Mouse (Mus musculus) liver, embryonic 12.5 days (tissue): ENCODE measurements around the gene Slc35g1. TPM values are rescaled to one million over a fixed set of nuclear protein-coding genes. Genes with fewer than 3 reads are reported as not detected.
A peak's percentile ranks its signal among the peaks of the same experiment; 100 is the strongest.
"Not testable (repeated sequence)": the region's sequence is repeated elsewhere in the genome, so short reads cannot be mapped to it uniquely, and the experiment has no call there.

ENCODE experiments used
- ATAC-seq: fragments of 200-750 bp; cut with Nextera tagmentation; 2 replicates; pipeline ENCODE4 v1.8.0; 2017; ENCODE audit warnings: moderate number of reproducible peaks, mild to moderate bottlenecking, moderate library complexity
- H3K27ac ChIP-seq: fragments of 300-500 bp; sonication (generic); 2 replicates; pipeline ENCODE4 v1.5.1; 2016; ENCODE audit warnings: mild to moderate bottlenecking
- H3K27me3 ChIP-seq: fragments of 300-500 bp; sonication (generic); replicated peaks from 2 replicates; pipeline ENCODE4 v1.6.1; 2016; ENCODE audit warnings: mild to moderate bottlenecking, moderate library complexity
- H3K36me3 ChIP-seq: fragments of 300-500 bp; sonication (generic); 2 replicates; pipeline ENCODE4 v1.6.1; 2016; ENCODE audit warnings: mild to moderate bottlenecking, moderate library complexity
- H3K4me1 ChIP-seq: fragments of 300-500 bp; sonication (generic); 2 replicates; pipeline ENCODE4 v1.6.1; 2016
- H3K4me2 ChIP-seq: fragments of 300-500 bp; sonication (generic); 2 replicates; pipeline ENCODE4 v1.6.1; 2016; ENCODE audit warnings: mild to moderate bottlenecking, moderate library complexity
- H3K4me3 ChIP-seq: fragments of 300-500 bp; sonication (generic); 2 replicates; pipeline ENCODE4 v1.5.1; 2016; ENCODE audit warnings: mild to moderate bottlenecking, moderate library complexity
- H3K9ac ChIP-seq: fragments of 300-500 bp; sonication (generic); 2 replicates; pipeline ENCODE4 v1.6.1; 2016; ENCODE audit warnings: mild to moderate bottlenecking, moderate library complexity
- H3K9me3 ChIP-seq: fragments of 300-500 bp; sonication (generic); replicated peaks from 2 replicates; pipeline ENCODE4 v1.6.1; 2016; ENCODE audit warnings: mild to moderate bottlenecking, moderate library complexity
- WGBS: fragments of 180-500 bp; shearing (Covaris S2); methylation state at CpG from one replicate; pipeline ENCODE4 v1.1.7; 2016; ENCODE audit not compliant: insufficient replicate concordance; 5-methylcytosine and 5-hydroxymethylcytosine counted together
- polyA plus RNA-seq: library from polyadenylated mRNA; unstranded; fragments of >200 nt; fragmentation: Nextera tagmentation; extraction: Ambion mirVana; gene quantifications from 2 replicates; pipeline ENCODE4 v1.2.1, GENCODE M21; 2016

Slc35g1 gene
- polyA plus RNA-seq, 1 experiment from 2014 or later = 8.4 TPM

DNA sequence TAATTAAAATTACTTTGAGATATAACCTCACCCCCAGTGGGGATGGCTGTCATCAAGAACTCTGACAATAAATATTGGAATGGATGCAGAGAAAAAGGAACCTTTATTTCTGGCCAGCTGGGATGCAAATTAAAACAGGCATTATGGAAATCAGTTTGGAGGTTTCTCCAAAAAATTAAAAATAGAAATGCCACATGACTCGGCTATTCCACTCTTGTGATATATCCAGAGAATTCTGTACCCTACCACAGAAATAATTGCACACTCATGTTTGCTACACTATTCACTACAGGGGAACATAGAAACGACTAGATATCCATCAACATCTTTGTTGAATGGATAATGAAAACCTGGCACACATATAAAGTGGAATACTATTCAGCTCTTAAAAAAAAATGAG lies 33.9 kb upstream of the Slc35g1 start:
- Histone ChIP-seq H3K4me3 (no peak overlapping the region), H3K27ac (no peak overlapping the region), H3K9ac (no peak overlapping the region), H3K4me2 (no peak overlapping the region), H3K9me3 (no peaks in the 10 kb centered on the region), H3K36me3 (no peaks in the 10 kb centered on the region), H3K27me3 (no peaks in the 10 kb centered on the region), H3K4me1 (peaks cover 4% of the 10 kb centered on the region; the same call in 1 of the 2 replicates)
- 50% methylated on average over 2 of the region's 2 CpGs for WGBS
- ATAC-seq = no peak

DNA sequence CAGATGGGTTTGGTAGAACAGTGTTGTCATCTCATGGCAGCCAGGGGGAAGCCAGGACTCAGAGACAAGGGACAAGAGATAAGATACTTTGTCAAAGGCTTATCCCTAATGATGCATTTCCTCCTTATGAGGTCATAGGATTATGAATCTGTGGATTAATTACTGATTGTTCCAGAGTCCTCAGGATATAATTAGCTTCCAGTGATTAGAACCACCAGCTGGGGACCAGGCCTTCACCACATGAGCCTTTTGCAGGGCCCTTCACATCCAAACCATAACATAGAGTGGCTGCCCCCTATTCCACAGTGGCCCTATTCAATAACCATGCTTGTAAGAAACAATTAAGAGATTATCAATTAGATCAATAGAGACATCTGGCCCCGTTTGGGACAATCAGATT lies 32.4 kb upstream of the Slc35g1 start:
- Histone ChIP-seq H3K4me2 (no peak overlapping the region), H3K36me3 (no peaks in the 10 kb centered on the region), H3K27ac (no peak overlapping the region), H3K9ac (no peak overlapping the region), H3K4me3 (no peak overlapping the region), H3K4me1 (peaks cover 4% of the 10 kb centered on the region; the same call in 1 of the 2 replicates), H3K27me3 (no peaks in the 10 kb centered on the region), H3K9me3 (no peaks in the 10 kb centered on the region)
- no peak for ATAC-seq
- 30% methylated on average over 1 of the region's 1 CpGs for WGBS

DNA sequence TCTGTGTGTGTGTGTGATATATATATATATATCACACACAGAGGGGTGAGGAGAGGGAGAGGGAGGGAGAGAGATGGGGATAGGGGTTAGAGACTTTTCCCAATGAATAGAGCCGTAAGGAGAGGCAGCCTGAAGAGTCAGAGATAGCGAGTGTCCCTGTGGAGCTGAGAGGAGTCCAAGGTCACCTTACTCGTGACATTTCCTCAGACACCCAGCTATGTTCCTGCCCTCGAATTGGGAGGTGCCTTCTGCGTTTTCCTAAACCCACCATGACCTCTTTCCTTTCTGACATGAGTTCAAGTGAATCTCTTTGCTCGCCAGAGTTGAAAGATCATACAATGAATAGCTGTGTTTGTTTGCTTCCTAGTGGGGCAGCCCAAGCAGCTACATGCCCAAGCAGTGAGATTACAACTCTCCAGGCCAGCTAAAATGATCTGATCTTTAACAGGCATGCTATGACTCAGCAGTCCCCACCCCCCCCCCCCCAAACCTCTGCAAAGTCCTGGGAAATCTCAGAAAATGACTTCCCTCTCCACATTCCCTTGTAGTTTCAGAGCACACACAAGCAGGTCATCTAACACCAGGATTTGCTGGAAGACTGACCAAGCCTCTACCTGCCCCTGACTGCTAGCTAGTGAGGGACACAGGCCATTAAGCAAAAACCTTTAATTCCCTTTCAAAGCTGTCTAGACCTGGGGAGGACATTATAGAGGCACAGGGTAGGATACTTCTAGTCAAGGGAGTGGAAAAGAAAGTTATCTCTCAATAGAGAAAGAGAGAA lies 31.7 kb upstream of the Slc35g1 start:
- 42% methylated on average over 6 of the region's 6 CpGs for WGBS

DNA sequence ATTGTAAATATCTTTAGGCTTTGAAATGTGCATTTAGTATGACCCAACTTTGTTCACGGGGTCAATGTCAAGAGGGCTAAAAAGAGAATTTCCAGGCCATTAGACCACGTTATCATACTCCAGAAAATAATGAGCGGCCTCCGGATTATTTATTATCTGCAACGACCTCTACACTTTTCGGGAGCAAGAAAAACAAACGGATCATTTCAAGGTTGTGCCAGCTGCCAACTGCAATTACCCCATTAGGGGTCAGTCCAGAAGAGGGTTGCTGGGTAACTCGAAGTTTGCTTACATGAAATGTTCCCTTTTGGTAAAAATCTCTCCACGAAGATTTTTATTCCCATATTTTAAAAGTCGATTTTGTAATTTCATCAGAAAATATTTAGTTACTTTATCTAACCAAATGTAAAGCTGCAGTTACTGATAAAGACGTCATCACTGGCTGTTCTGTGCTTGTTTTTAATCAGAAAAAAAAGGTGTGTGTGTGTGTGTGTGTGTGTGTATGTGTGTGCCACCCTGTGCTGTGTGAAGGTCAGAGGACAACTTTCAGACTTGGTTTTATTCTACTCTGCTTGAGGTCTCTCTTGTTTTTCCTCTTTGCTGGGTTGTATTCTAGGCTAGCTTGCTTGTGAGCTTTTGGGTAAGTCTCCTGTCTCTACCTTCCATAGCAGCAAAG lies 30.7 kb upstream of the Slc35g1 start:
- ATAC-seq = no peak
- Histone ChIP-seq H3K9ac (no peak overlapping the region), H3K36me3 (no peaks in the 10 kb centered on the region), H3K4me2 (no peak overlapping the region), H3K4me1 (peaks cover 4% of the 10 kb centered on the region; the same call in 1 of the 2 replicates), H3K27ac (no peak overlapping the region), H3K9me3 (no peaks in the 10 kb centered on the region), H3K27me3 (no peaks in the 10 kb centered on the region), H3K4me3 (no peak overlapping the region)
- 51% methylated on average over 11 of the region's 11 CpGs for WGBS

More for the DNA sequence above, 31.7 kb upstream of the Slc35g1 start:
- Histone ChIP-seq H3K4me2 (no peak overlapping the region), H3K9me3 (no peaks in the 10 kb centered on the region), H3K36me3 (no peaks in the 10 kb centered on the region), H3K4me1 (peaks cover 4% of the 10 kb centered on the region; the same call in 1 of the 2 replicates), H3K27ac (no peak overlapping the region), H3K4me3 (no peak overlapping the region), H3K9ac (no peak overlapping the region), H3K27me3 (no peaks in the 10 kb centered on the region)
- ATAC-seq = no peak

DNA sequence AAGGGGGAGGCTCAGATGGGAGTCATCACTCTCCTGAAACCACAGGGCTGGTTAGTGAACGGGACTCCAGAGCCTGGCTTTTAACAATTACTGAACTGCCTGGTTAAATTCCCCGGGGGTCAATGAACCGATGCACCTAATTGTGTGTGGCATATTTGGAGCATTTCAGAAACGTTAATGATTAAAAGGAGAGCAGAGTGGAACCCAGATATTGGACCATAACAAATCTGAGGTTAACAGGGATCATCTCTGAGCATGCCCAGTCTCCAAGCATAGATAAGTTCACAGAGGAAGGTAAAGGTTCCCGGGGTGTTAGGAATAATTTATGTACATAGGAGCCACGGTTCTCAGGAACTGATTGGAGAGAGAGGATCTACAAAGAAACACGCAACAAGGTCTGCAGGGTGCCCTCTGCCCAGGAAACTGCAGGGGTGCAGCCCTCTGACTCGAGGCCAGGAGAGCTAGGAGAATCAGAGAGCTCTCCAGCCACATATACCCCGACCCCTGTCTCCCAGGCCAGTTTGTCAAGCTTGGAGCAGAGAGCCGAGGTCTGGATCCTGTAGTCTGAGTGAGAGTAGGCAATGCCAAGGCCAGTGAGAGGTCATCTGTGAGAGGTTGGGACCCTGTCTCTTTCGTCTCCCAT lies 23.2 kb upstream of the Slc35g1 start:
- Histone ChIP-seq H3K4me2 (no peak overlapping the region), H3K9ac (no peak overlapping the region), H3K36me3 (no peaks in the 10 kb centered on the region), H3K9me3 (no peaks in the 10 kb centered on the region), H3K4me3 (no peak overlapping the region), H3K4me1 (no peaks in the 10 kb centered on the region), H3K27ac (no peak overlapping the region), H3K27me3 (peaks cover 29% of the 10 kb centered on the region)
- ATAC-seq = no peak
- 32% methylated on average over 11 of the region's 11 CpGs for WGBS

DNA sequence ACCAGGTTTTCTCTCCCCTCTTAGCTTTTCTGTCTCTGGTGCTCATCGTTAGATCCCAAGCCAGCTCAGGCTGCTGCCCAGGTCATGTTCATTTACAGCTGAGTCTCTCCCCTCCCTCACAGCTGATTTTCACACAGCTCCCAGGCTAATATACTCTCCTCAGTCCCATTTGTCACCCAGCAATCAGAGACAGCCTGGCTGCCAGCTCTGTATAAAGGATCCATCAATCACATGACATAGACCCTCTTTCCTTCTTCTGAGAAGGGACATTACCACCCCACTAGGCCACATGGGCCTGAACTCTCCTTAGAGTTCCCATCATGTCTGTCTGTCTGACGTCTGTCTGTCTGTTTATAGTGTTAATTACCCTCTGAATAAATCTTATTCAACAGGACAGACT lies 22.4 kb upstream of the Slc35g1 start:
- H3K4me1 ChIP-seq = no peaks in the 10 kb centered on the region
- no peaks in the 10 kb centered on the region for H3K9me3 ChIP-seq
- H3K4me2 ChIP-seq = no peak overlapping the region
- no peaks in the 10 kb centered on the region for H3K36me3 ChIP-seq
- ATAC-seq = no peak
- no peak overlapping the region for H3K27ac ChIP-seq
- WGBS = 54% methylated on average over 2 of the region's 2 CpGs
- no peak overlapping the region for H3K4me3 ChIP-seq
- peaks cover 29% of the 10 kb centered on the region for H3K27me3 ChIP-seq
- H3K9ac ChIP-seq = no peak overlapping the region

DNA sequence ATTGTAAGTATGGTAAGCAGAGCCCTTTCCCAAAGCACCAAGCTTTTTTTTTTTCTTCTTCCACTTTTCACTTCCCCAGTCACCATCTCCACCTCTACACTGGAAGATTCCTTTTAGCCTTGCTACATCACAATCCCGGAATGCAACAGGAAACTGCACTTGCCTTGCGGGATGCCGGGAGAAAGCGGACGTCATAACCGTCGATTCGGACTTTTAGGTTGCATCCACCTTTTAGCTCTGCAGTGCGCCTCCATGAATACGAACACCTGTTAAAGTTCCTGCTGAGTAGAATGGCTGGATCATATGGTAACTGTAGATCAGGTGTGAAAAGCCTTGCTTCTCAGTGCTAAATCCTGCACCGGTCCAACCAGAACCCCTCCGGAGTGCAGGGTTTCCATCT lies 12.0 kb upstream of the Slc35g1 start:
- no peak for ATAC-seq
- Histone ChIP-seq H3K36me3 (no peaks in the 10 kb centered on the region), H3K27ac (no peak overlapping the region), H3K4me1 (no peaks in the 10 kb centered on the region), H3K27me3 (peaks cover 5% of the 10 kb centered on the region; the same call in 1 of the 2 replicates), H3K4me2 (no peak overlapping the region), H3K4me3 (no peak overlapping the region), H3K9me3 (no peaks in the 10 kb centered on the region), H3K9ac (no peak overlapping the region)
- 81% methylated on average over 12 of the region's 12 CpGs for WGBS

DNA sequence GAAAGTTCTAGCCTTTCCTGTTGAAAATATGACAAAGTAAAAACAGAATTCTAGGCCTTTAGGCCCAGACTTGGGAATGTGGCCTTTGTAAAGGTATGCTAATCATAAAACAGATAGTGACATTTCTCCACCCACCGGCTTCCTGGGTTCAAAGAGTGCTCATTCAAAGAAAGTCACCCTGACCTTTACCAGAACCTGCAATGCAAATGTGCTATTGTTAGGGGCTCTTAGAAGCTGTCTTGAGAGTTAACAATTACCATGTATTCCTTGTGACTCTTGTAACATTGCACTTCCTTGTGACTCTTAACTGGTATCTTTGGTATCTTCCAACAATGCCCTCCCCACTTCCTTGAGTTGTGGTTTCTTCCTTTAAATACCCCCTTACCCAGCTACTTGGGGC lies 8.8 kb upstream of the Slc35g1 start:
- not testable (repeated sequence) for H3K4me2 ChIP-seq, ATAC-seq, H3K27ac ChIP-seq, H3K36me3 ChIP-seq, H3K9me3 ChIP-seq, H3K4me1 ChIP-seq, H3K9ac ChIP-seq, H3K4me3 ChIP-seq, H3K27me3 ChIP-seq
- 71% methylated on average over 1 of the region's 1 CpGs for WGBS

DNA sequence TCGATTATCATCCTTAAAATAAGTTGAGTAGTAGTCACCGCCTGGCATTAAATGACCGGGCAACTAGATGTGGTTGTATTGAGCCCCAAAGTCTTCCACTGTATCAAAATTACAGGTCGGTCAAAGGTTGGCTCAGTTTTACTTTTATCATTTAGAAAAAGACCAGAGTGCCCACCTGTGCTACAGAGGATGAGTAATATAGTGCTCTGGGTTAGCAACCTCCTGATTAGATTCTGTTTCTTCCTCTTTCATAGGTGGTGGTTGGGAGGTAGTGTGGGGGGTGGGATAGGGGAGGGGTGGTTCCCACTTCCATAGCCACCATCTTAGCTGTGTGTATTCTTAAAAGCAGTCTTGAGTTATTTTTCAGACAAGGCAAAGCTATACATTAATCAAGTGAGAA lies 7.9 kb upstream of the Slc35g1 start:
- H3K4me3 ChIP-seq = no peak overlapping the region
- WGBS = 75% methylated on average over 4 of the region's 4 CpGs
- no peak for ATAC-seq
- H3K4me2 ChIP-seq = no peak overlapping the region
- no peaks in the 10 kb centered on the region for H3K36me3 ChIP-seq
- no peak overlapping the region for H3K27ac ChIP-seq
- H3K4me1 ChIP-seq = no peaks in the 10 kb centered on the region
- no peaks in the 10 kb centered on the region for H3K9me3 ChIP-seq
- H3K27me3 ChIP-seq = peaks cover 5% of the 10 kb centered on the region; the same call in 1 of the 2 replicates
- no peak overlapping the region for H3K9ac ChIP-seq

DNA sequence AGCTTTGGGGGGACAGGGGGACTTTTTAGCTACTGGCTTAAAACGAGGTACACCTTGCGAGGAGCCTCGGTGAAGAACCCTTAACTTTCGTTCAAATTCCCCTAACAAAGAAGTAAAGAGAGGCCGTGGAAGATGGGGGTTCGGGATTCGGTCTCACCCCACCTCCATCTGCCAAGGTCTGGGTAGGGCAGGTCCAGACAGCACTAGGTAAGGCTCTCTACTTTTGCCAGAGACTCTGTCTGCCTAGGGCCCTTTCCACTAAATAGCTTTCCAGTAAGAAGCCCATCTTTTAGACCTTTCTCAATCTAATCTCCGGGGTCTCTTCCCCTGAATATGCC lies 822 bp downstream of the Slc35g1 start:
- H3K4me1 ChIP-seq = peaks cover 48% of the 10 kb centered on the region
- ATAC-seq = no peak
- H3K27ac ChIP-seq = 0 out of 2 replicates have a peak overlapping the region, but pooled peaks have one; percentile 10

DNA sequence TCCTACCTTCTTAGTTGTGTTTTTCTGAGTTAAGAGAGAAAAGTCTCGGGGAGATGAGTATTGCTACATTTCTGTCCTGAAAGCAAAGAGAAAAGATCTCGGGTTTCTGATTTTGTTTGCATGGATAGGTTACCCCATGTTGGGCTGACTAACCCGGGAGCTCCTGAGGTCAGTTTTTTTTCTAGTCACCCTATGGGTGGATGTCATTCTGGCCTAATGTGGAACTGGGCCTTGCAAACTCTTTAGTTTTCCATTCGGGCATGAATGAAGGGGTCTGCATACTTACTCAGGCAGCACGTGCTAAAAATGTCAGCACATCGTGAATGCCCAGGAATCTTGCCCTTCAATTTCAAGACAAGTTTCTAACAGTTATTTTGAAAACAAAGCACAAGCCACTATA lies 1.2 kb downstream of the Slc35g1 start:
- no peak for ATAC-seq
- 56% methylated on average over 6 of the region's 6 CpGs for WGBS
- peak overlapping the region; percentile 93 for H3K4me2 ChIP-seq
- peaks cover 10% of the 10 kb centered on the region; the same call in 1 of the 2 replicates for H3K36me3 ChIP-seq
- H3K4me1 ChIP-seq = peaks cover 48% of the 10 kb centered on the region
- peak overlapping the region; percentile 79 for H3K4me3 ChIP-seq
- H3K9me3 ChIP-seq = no peaks in the 10 kb centered on the region
- H3K9ac ChIP-seq = peak overlapping the region; percentile 90
- H3K27me3 ChIP-seq = no peaks in the 10 kb centered on the region
- H3K27ac ChIP-seq = 0 out of 2 replicates have a peak overlapping the region, but pooled peaks have one; percentile 10

More for the DNA sequence above, 822 bp downstream of the Slc35g1 start:
- Histone ChIP-seq H3K4me2 (peak overlapping the region; percentile 93), H3K27me3 (no peaks in the 10 kb centered on the region), H3K9me3 (no peaks in the 10 kb centered on the region), H3K4me3 (peak overlapping the region; percentile 79), H3K36me3 (peaks cover 10% of the 10 kb centered on the region; the same call in 1 of the 2 replicates), H3K9ac (peak overlapping the region; percentile 90)
- 28% methylated on average over 8 of the region's 8 CpGs for WGBS

DNA sequence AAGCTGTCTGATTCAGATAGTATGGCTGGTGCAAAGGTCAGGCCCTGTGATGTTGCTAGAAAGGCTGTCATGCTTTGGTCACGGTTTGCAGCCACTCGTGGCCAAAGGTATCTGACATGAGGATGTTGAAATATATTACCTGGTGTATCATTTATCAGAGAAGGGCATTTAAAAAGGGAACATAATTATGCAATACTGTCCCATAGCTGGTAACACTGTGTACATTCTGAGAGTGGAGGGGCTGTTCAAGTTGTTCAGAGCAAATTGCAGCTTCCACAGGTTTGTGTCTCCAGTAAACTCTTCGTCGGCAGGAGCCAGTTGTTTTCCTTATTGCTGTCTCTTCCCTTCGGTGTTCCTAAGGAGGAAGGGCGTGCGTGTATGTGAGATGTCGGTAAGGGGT lies 3.2 kb downstream of the Slc35g1 start:
- WGBS = 87% methylated on average over 8 of the region's 8 CpGs
- no peaks in the 10 kb centered on the region for H3K9me3 ChIP-seq
- H3K4me1 ChIP-seq = peaks cover 48% of the 10 kb centered on the region
- H3K4me3 ChIP-seq = no peak overlapping the region
- H3K27me3 ChIP-seq = no peaks in the 10 kb centered on the region
- no peak overlapping the region for H3K27ac ChIP-seq
- peaks cover 20% of the 10 kb centered on the region for H3K36me3 ChIP-seq
- H3K9ac ChIP-seq = no peak overlapping the region
- no peak overlapping the region for H3K4me2 ChIP-seq
- no peak for ATAC-seq
